Mouse (Mus musculus) adrenal gland, postnatal 4 days (tissue): ENCODE measurements around the gene Slc52a3. TPM values are rescaled to one million over a fixed set of nuclear protein-coding genes. Genes with fewer than 3 reads are reported as not detected.

Experiments used
- DNase-seq, 2 experiments: peaks; one replicate each; pipeline ENCODE4 v3.0.0; 2021 to 2022; ENCODE audit warnings: low spot score in 2 of 2, mixed read lengths in 2 of 2
- microRNA-seq: library from miRNA; unstranded; fragments of <30 nt; microRNA quantifications from one replicate; pipeline ENCODE4 v1.2.0, GENCODE M21; 2021
- total RNA-seq, 2 experiments: library from RNA; stranded (reverse); gene quantifications; 2 replicates each; pipeline ENCODE4 v1.2.3; 2021

Slc52a3 gene
- total RNA-seq, 2 experiments from 2014 or later: 2.4 to 6.2 TPM

- no peak for DNase-seq
These were observed 51.0 kb downstream of the Slc52a3 start for GRCm38 (mm10) chr2:152047116-152048002.

DNA sequence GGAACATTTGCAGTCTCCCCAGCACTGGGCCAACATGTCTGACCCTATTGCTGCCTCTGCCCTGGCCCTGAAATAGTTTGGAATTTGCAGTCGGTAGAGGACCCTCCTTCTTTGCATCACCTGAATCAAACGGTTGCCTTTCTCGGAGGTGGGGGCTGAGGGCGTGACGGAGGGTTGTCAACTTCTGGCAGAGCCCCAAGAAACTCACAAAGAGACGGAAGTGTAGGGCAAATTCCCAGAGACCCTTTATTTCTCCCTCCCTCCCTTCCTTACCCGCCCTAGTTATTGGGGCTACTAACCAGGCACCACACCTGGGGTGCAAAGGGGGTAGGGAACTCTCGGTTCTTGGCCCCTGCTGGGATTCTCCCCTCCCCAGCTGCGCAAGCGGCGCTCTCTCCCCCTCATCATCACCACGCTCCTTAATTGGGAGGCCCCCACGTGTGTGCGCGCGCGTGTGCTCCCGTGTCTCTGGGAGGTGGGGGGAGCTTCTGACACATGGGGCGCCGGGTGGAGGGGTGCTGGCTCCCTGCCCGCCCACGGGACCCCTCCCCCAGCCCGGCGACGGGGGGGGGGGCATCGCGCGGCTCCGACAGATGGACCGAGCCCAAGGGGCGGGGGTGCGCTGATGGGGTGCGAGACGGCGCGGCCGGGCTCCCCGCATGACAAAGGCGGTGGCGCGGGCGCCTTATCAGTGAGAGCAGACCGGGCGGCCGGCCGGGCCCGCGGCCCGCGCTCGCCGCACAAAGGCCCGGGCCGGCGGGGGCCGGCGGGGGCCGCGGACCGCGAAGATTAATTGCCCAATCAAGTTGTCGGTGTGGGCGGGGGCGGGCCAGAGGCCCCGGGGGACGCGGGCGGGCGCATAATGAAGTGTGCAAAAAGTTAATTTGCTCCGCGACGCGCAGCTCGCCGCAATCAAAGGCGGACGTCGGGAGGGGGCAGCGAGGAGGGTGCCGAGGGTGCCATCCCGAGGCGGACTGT lies 52.0 kb downstream of the Slc52a3 start:
- no peak for DNase-seq

DNA sequence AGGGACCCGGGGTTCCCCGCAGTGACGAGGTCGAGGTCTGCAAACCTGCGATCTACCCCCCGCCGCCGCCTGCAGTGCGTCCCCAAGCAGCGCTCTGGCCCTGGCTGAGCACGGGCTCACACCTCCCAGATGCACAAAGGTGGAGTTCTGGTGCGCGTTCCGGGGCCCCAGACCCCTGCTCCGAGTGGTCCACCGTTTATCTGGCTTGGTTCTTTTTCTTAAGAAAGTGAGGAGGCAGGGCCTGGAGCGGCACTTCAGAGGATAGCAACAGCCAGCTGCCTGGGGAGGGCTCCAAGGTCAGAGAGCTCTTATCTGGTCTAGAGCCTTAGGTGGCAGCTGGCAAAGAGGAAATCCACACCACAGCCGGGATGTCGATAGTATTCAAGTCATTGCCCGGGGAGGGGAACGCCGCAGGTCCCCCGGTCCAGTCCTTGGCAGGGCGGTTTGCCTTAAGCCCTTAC lies 52.7 kb downstream of the Slc52a3 start:
- DNase-seq: no peak

GRCm38 (mm10) chr2:152049611-152050270 lies 53.4 kb downstream of the Slc52a3 start:
- no peak for DNase-seq

GRCm38 (mm10) chr2:152050316-152050715 lies 54.0 kb downstream of the Slc52a3 start:
- DNase-seq: no peak

DNA sequence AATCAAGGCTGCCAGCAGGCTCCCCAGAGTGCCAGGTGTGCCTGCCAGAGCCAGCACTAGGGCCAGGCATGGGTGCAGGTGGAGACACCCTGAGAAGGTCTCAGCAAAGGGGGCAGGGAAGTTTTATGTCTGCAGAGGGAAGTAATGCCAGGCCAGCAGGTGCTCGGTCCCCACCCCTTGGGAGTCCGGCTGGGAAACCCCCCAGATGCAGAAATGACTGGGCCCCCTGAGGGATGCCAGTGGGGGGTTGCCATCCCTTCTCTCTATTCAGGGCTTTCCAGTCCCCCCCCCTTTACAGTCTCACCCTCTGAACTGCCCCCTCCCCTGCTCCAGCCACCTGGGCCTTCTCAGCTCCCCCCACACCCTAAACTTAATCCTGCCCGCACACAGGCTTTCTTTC lies 55.7 kb downstream of the Slc52a3 start:
- no peak for DNase-seq

DNA sequence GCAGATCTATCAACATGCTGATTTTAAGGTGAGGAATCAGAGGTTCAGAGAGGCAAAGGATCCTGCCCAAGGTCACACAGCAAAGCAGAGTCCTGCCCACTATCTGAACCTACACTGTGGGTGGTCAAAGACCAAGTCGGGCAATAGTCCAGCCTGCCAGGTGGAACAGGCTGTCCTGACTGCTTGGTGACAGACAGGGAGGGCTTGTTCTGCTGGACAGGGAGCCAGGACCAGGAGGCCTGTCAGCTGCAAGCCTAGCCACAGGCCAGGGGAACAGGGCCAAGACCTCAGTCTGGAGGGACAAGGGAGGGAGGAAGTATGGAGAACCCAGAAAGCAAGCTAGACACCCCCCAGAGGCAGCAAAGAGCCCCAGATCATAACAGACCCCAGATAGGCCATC lies 59.1 kb downstream of the Slc52a3 start:
- DNase-seq: no peak

- DNase-seq: no peak
These were observed 60.3 kb downstream of the Slc52a3 start for GRCm38 (mm10) chr2:152056368-152057251.

DNA sequence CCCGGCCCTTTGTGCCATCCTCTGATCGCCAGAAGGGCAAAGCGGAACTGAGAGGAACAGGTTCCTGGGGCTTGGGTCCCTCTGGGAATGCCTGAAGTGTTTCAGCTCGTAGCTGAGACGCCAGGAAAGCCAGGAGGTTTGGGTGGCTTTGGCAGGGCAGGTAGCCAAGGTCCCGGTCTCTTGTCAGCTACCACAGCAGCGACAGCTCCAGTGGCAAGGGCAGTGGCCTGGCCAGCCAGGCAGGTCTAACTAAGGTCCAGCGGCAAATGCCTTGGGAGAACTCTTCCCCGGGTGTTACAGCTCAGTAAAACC lies 60.9 kb downstream of the Slc52a3 start:
- DNase-seq: no peak

Small RNAs within 50 kb of the gene (microRNA-seq; reads per million reads assigned to microRNA genes)
- gene Mir1953: not detected

Other genes starting within 250 kb of the Slc52a3 start
- gene Rspo4, start 153.6 kb upstream of the Slc52a3 start, total RNA-seq: under 1 TPM; 0.20 to 0.39 TPM
- gene Angpt4, start 85.3 kb upstream of the Slc52a3 start, total RNA-seq: under 1 TPM; 0.48 to 0.62 TPM
- gene Fam110a, start 16.3 kb upstream of the Slc52a3 start, total RNA-seq: 10 to 100 TPM; 13.1 to 13.4 TPM
- gene Scrt2, start 85.0 kb downstream of the Slc52a3 start, total RNA-seq: under 1 TPM; 0.53 to 0.59 TPM
- gene Srxn1, start 109.0 kb downstream of the Slc52a3 start, total RNA-seq: 10 to 100 TPM; 47.2 to 58.2 TPM
- 1 to 10 TPM; 7.7 to 9.3 TPM for gene Tcf15, start 147.1 kb downstream of the Slc52a3 start, total RNA-seq
- 100 to 1,000 TPM; 103 to 106 TPM for gene Csnk2a1, start 230.3 kb downstream of the Slc52a3 start, total RNA-seq